Mouse (Mus musculus) CH12.LX (cell line): ENCODE data around the gene Slc9a8. TPM values are rescaled to one million over a fixed set of nuclear protein-coding genes. Genes with fewer than 3 reads are reported as not detected.

Experiments
- DNase-seq: peaks from one replicate; pipeline ENCODE4 v3.0.0-alpha.2; 2013; ENCODE audit errors: extremely low read depth
- H3K27ac ChIP-seq: 2 replicates; pipeline ENCODE4 v1.5.1; 2012; ENCODE audit warnings: low read depth, mild to moderate bottlenecking, control low read depth, moderate library complexity; ENCODE audit not compliant: insufficient read depth
- H3K27me3 ChIP-seq: replicated peaks from 2 replicates; pipeline ENCODE3; 2012; ENCODE audit warnings: inconsistent platforms
- H3K36me3 ChIP-seq, 2 experiments: replicated peaks in 1 of 2; 2 replicates each; pipeline versions ENCODE3 to v1.6.1; 2012; ENCODE audit warnings: inconsistent platforms in 1 of 2, low read length in 1 of 2, mild to moderate bottlenecking in 1 of 2, mixed read lengths in 1 of 2, moderate library complexity in 1 of 2; ENCODE audit not compliant: control insufficient read depth in 1 of 2, insufficient read depth in 1 of 2
- H3K4me1 ChIP-seq, 2 experiments: 2 replicates each; pipeline ENCODE4 v1.6.1; 2012; ENCODE audit warnings: inconsistent platforms in 1 of 2, moderate library complexity in 1 of 2; ENCODE audit not compliant: insufficient read depth in 2 of 2, control insufficient read depth in 1 of 2
- H3K4me2 ChIP-seq: 2 replicates; pipeline ENCODE4 v1.6.1; 2012; ENCODE audit warnings: low read depth, mild to moderate bottlenecking, control low read depth; ENCODE audit not compliant: poor library complexity, insufficient read depth, severe bottlenecking
- H3K4me3 ChIP-seq, 3 experiments: fragments of 150-350 bp in 1 of 3; sonication (generic) in 1 of 3; replicated peaks in 1 of 3; 2 replicates each; pipeline versions ENCODE3 to v1.5.1; 2011 to 2012; ENCODE audit warnings: low read depth in 2 of 3, low read length in 2 of 3, mild to moderate bottlenecking in 2 of 3, moderate library complexity in 2 of 3, control low read depth in 1 of 3, improper control_type of control experiment in 1 of 3, inconsistent platforms in 1 of 3, mixed read lengths in 1 of 3; ENCODE audit not compliant: poor library complexity in 1 of 3
- H3K79me2 ChIP-seq: replicated peaks from 2 replicates; pipeline ENCODE4 v1.6.1; 2012; ENCODE audit warnings: mild to moderate bottlenecking, moderate library complexity; ENCODE audit not compliant: control insufficient read depth, poor library complexity, insufficient read depth, severe bottlenecking; ENCODE audit errors: extremely low read depth
- H3K9ac ChIP-seq: 2 replicates; pipeline ENCODE4 v1.6.1; 2012; ENCODE audit warnings: low read depth, mild to moderate bottlenecking, control low read depth, moderate library complexity; ENCODE audit not compliant: insufficient read depth
- H3K9me3 ChIP-seq: replicated peaks from 2 replicates; pipeline ENCODE3; 2012; ENCODE audit warnings: low read length, inconsistent platforms, mixed read lengths
- CHD2 ChIP-seq: IDR thresholded peaks from 2 replicates; pipeline ENCODE4 v1.6.1; 2011; ENCODE audit warnings: low read length, improper control_type of control experiment
- ELF1 ChIP-seq: IDR thresholded peaks from 2 replicates; pipeline ENCODE4 v1.6.1; 2014; ENCODE audit warnings: low read depth, mild to moderate bottlenecking, inconsistent platforms, low read length, improper control_type of control experiment
- IRF4 ChIP-seq: IDR thresholded peaks from 2 replicates; pipeline ENCODE4 v1.6.1; 2014; ENCODE audit warnings: low read depth, mild to moderate bottlenecking, inconsistent platforms, low read length, improper control_type of control experiment
- KAT2A ChIP-seq: IDR thresholded peaks from 2 replicates; pipeline ENCODE4 v1.6.1; 2012; ENCODE audit warnings: low read length, improper control_type of control experiment, inconsistent platforms; ENCODE audit not compliant: insufficient replicate concordance
- MAZ ChIP-seq: IDR thresholded peaks from 2 replicates; pipeline ENCODE4 v1.6.1; 2012; ENCODE audit warnings: low read depth, mild to moderate bottlenecking, inconsistent platforms, low read length, improper control_type of control experiment, moderate library complexity
- MEF2A ChIP-seq: IDR thresholded peaks from 2 replicates; pipeline ENCODE4 v1.6.1; 2014; ENCODE audit warnings: low read depth, mild to moderate bottlenecking, inconsistent platforms, low read length, improper control_type of control experiment, borderline replicate concordance
- POLR2A ChIP-seq: IDR thresholded peaks from 2 replicates; pipeline ENCODE4 v1.6.1; 2011; ENCODE audit warnings: low read depth, mild to moderate bottlenecking, improper control_type of control experiment, low read length
- POLR2AphosphoS2 ChIP-seq: IDR thresholded peaks from 2 replicates; pipeline ENCODE4 v1.6.1; 2011; ENCODE audit warnings: low read depth, low read length, improper control_type of control experiment
- RAD21 ChIP-seq: IDR thresholded peaks from 2 replicates; pipeline ENCODE4 v1.6.1; 2011; ENCODE audit warnings: low read depth, mild to moderate bottlenecking, low read length, improper control_type of control experiment, moderate library complexity
- SIN3A ChIP-seq: IDR thresholded peaks from 2 replicates; pipeline ENCODE4 v1.6.1; 2012; ENCODE audit warnings: low read length, improper control_type of control experiment, inconsistent platforms
- UBTF ChIP-seq: IDR thresholded peaks from 2 replicates; pipeline ENCODE4 v1.6.1; 2012; ENCODE audit warnings: low read depth, mild to moderate bottlenecking, inconsistent platforms, low read length, improper control_type of control experiment, moderate library complexity
- USF2 ChIP-seq: conservative IDR thresholded peaks from 2 replicates; pipeline ENCODE4 v1.6.1; 2011; ENCODE audit warnings: low read depth, low read length, improper control_type of control experiment
- ZC3H11A ChIP-seq: IDR thresholded peaks from 2 replicates; pipeline ENCODE4 v1.6.1; 2012; ENCODE audit warnings: low read depth, mild to moderate bottlenecking, inconsistent platforms, low read length, improper control_type of control experiment
- ZMIZ1 ChIP-seq: IDR thresholded peaks from 2 replicates; pipeline ENCODE4 v1.6.1; 2012; ENCODE audit warnings: low read depth, mild to moderate bottlenecking, inconsistent platforms, low read length, improper control_type of control experiment
- ZNF384 ChIP-seq: IDR thresholded peaks from 2 replicates; pipeline ENCODE4 v1.6.1; 2012; ENCODE audit warnings: low read depth, low read length, improper control_type of control experiment, inconsistent platforms
- dilution Hi-C: fragments of 300-500 bp; cut with MboI; formaldehyde crosslinking; loops from 2 replicates; pipeline ENCODE4 v1.14.3; 2020; ENCODE audit warnings: low sequenced_read_pairs; ENCODE audit not compliant: extremely low pct_unique_long_range_greater_than_20kb, extremely low pct_ligation_motif_present
- in situ Hi-C: fragments of 300-500 bp; cut with MboI; formaldehyde crosslinking; loops from 3 replicates; pipeline ENCODE4 v1.14.3; 2019; ENCODE audit warnings: low sequenced_read_pairs, low pct_ligation_motif_present, low pct_unique_long_range_greater_than_20kb, mixed read lengths
- polyA plus RNA-seq: library from polyadenylated mRNA; unstranded; fragments of >175 nt; gene quantifications from 2 replicates; pipeline ENCODE4 v1.2.1, GENCODE M21; 2012; ENCODE audit warnings: low read depth; ENCODE audit not compliant: insufficient read length
- total RNA-seq, 2 experiments: library from RNA; depleted of rRNA; stranded (reverse); fragments of 300-350 nt in 1 of 2; fragments of >200 nt in 1 of 2; gene quantifications; 2 replicates each; pipeline ENCODE4 v1.2.3; 2012 to 2014

Slc9a8 gene
- total and polyA plus RNA-seq, 3 experiments: 14.5 to 26.0 (median 25.0) TPM

- Histone ChIP-seq H3K79me2 (no peaks in the 10 kb centered on the region), H3K27me3 (no peaks in the 10 kb centered on the region), H3K4me2 (no peak overlapping the region), H3K4me3 (no peak overlapping the region), H3K4me1 (peaks cover 3 to 16% of the 10 kb centered on the region in 2 experiments; a peak in 2 of 4 replicates), H3K9ac (no peak overlapping the region), H3K36me3 (peaks cover 50 to 83% of the 10 kb centered on the region in 2 experiments), H3K27ac (no peak overlapping the region), H3K9me3 (no peaks in the 10 kb centered on the region)
- TF ChIP-seq POLR2A (0 out of 2 replicates have a peak, but pooled peaks have one; percentile 14), MAZ (no peak), KAT2A (no peak), IRF4 (no peak), ZNF384 (no peak)
- no peak for DNase-seq
- dilution Hi-C loops: no loop called here
- in situ Hi-C loops: no loop called here
Observed at GRCm38 (mm10) chr2:167478128-167478527, 56.6 kb downstream of the Slc9a8 start.

GRCm38 (mm10) chr2:167479501-167479900 lies 58.0 kb downstream of the Slc9a8 start:
- Histone ChIP-seq H3K36me3 (peaks cover 50 to 83% of the 10 kb centered on the region in 2 experiments), H3K27me3 (no peaks in the 10 kb centered on the region), H3K4me1 (peaks cover 3 to 16% of the 10 kb centered on the region in 2 experiments; a peak in 2 of 4 replicates), H3K4me2 (no peak overlapping the region), H3K79me2 (0 out of 2 replicates have a peak, but pooled peaks cover 3% of the 10 kb centered on the region), H3K9me3 (no peaks in the 10 kb centered on the region), H3K9ac (no peak overlapping the region), H3K4me3 (no peak overlapping the region), H3K27ac (no peak overlapping the region)
- dilution Hi-C loops: no loop called here
- in situ Hi-C loops: no loop called here
- TF ChIP-seq RAD21: no peak
- no peak for TF ChIP-seq KAT2A
- TF ChIP-seq MEF2A: no peak
- TF ChIP-seq USF2: no peak
- TF ChIP-seq ZMIZ1: no peak
- no peak for TF ChIP-seq POLR2AphosphoS2
- no peak for TF ChIP-seq ELF1
- no peak for TF ChIP-seq CHD2
- no peak for TF ChIP-seq MAZ
- no peak for TF ChIP-seq UBTF
- TF ChIP-seq ZC3H11A: no peak
- no peak for TF ChIP-seq SIN3A
- no peak for TF ChIP-seq POLR2A
- no peak for DNase-seq
